In genomic region chr11:108030956-108031604, GRCm38 (mm10) we compare ENCODE assay signal across 7 mouse cellular contexts.
DNase-seq lines count a peak whose midpoint lies in the region; ATAC-seq and TF ChIP-seq lines count a peak whose summit lies in the region.

No protein-coding gene starts in this region.

- dilution Hi-C loops in CH12.LX (cut with MboI; ENCODE audit: extremely low pct_ligation_motif_present, extremely low pct_unique_long_range_greater_than_20kb, low sequenced_read_pairs), result no loop called here

- TF ChIP-seq RAD21 in CH12.LX (IDR thresholded peaks at IDR 0.05; ENCODE audit: low read depth, low read length), result peak; percentile 81

- peaks cover 0 to 12% of the 10 kb centered on the region in 2 experiments; a peak in 2 of 4 replicates for H3K4me1 ChIP-seq in CH12.LX (ENCODE audit: control insufficient read depth in 1 of 2, insufficient read depth in 2 of 2)
- peaks cover under 1% of the 10 kb centered on the region; the same call in 1 of the 2 replicates for H3K4me1 ChIP-seq in cerebellum, adult 2 months (ENCODE audit: control insufficient read depth, insufficient read depth, low read length)
- H3K4me1 ChIP-seq in limb, embryonic 14.5 days (ENCODE audit: control insufficient read depth, insufficient read depth, low read length), result peaks cover 8% of the 10 kb centered on the region

- no peaks in the 10 kb centered on the region for H3K27me3 ChIP-seq in CH12.LX (replicated peaks)
- no peaks in the 10 kb centered on the region for H3K27me3 ChIP-seq in cerebellum, adult 2 months (ENCODE audit: control insufficient read depth, insufficient read depth, low read length)
- H3K27me3 ChIP-seq in limb, embryonic 14.5 days (ENCODE audit: control insufficient read depth, insufficient read depth, low read length), result no peaks in the 10 kb centered on the region

- H3K79me2 ChIP-seq in CH12.LX (replicated peaks; ENCODE audit: control insufficient read depth, extremely low read depth, insufficient read depth, poor library complexity, severe bottlenecking), result no peaks in the 10 kb centered on the region

- no peak overlapping the region for H3K9ac ChIP-seq in CH12.LX (ENCODE audit: insufficient read depth, low read depth)
- H3K9ac ChIP-seq in limb, embryonic 14.5 days (ENCODE audit: low read depth, low read length, severe bottlenecking), result no peak overlapping the region

- DNase-seq in A20 (ENCODE audit: low read depth, low spot score), result peak; percentile 25
- peak; percentile 38 for DNase-seq in CH12.LX (ENCODE audit: extremely low read depth)
- peak; percentile 45 to 55 for DNase-seq in cerebellum, adult 2 months
- DNase-seq in gastrocnemius, adult 8-10 months (ENCODE audit: low spot score in 2 of 2), result peak; percentile 42 to 52
- DNase-seq in kidney, adult 11 months, result peak; percentile 25
- peak; percentile 50 for DNase-seq in limb, embryonic 14.5 days (ENCODE audit: low spot score)
- DNase-seq in retina, adult 2 months (ENCODE audit: low read depth, low spot score), result peak; percentile 34

- no peak overlapping the region for H3K4me2 ChIP-seq in CH12.LX (ENCODE audit: insufficient read depth, low read depth, poor library complexity, severe bottlenecking)
- H3K4me2 ChIP-seq in limb, embryonic 14.5 days (replicated peaks; ENCODE audit: low read depth, low read length, severe bottlenecking), result no peak overlapping the region

- ATAC-seq in limb, embryonic 14.5 days (ENCODE audit: low FRiP score, low read depth), result no peak

- H3K9me3 ChIP-seq in CH12.LX (replicated peaks; ENCODE audit: low read length), result no peaks in the 10 kb centered on the region
- H3K9me3 ChIP-seq in limb, embryonic 14.5 days (ENCODE audit: control insufficient read depth, low read length), result no peaks in the 10 kb centered on the region

- WGBS in cerebellum, adult 2 months, result 49% methylated on average over 10 of the region's 10 CpGs
- 49% methylated on average over 10 of the region's 10 CpGs for WGBS in limb, embryonic 14.5 days

- no peak overlapping the region for H3K27ac ChIP-seq in CH12.LX (ENCODE audit: insufficient read depth, low read depth)
- no peak overlapping the region for H3K27ac ChIP-seq in cerebellum, adult 2 months (ENCODE audit: insufficient read depth, low read length)
- H3K27ac ChIP-seq in limb, embryonic 14.5 days (replicated peaks; ENCODE audit: low read depth, low read length), result no peak overlapping the region

- H3K4me3 ChIP-seq in CH12.LX (replicated peaks in 1 of 3; ENCODE audit: low read depth in 2 of 3, low read length in 2 of 3, poor library complexity in 1 of 3), result no peak overlapping the region
- H3K4me3 ChIP-seq in cerebellum, adult 2 months (replicated peaks; ENCODE audit: insufficient read depth, low read depth, low read length), result no peak overlapping the region
- H3K4me3 ChIP-seq in limb, embryonic 14.5 days (replicated peaks; ENCODE audit: low read length), result no peak overlapping the region

- H3K36me3 ChIP-seq in CH12.LX (replicated peaks in 1 of 2; ENCODE audit: control insufficient read depth in 1 of 2, insufficient read depth in 1 of 2, low read length in 1 of 2), result peaks cover 5 to 72% of the 10 kb centered on the region in 2 experiments
- H3K36me3 ChIP-seq in limb, embryonic 14.5 days (ENCODE audit: control insufficient read depth, insufficient read depth, low read length), result no peaks in the 10 kb centered on the region

- in situ Hi-C loops in CH12.LX (cut with MboI; ENCODE audit: low pct_ligation_motif_present, low pct_unique_long_range_greater_than_20kb, low sequenced_read_pairs), result loop anchor here (5.0 kb wide), 2 partner anchors 346 to 386 kb away; no protein-coding TSS in a partner anchor

- TF ChIP-seq POLR2A in CH12.LX (IDR thresholded peaks at IDR 0.05; ENCODE audit: low read depth, low read length), result no peak
- TF ChIP-seq POLR2A in cerebellum, adult 2 months (IDR thresholded peaks at IDR 0.05; ENCODE audit: borderline replicate concordance, insufficient read depth, low read length), result no peak
- no peak for TF ChIP-seq POLR2A in limb, embryonic 14.5 days (IDR thresholded peaks at IDR 0.05; ENCODE audit: borderline replicate concordance, extremely low read depth, insufficient read depth, insufficient read length)

- TF ChIP-seq CTCF in CH12.LX (conservative IDR thresholded peaks at IDR 0.05 in 1 of 2, IDR thresholded peaks at IDR 0.05 in 1 of 2; ENCODE audit: low read depth in 2 of 2, low read length in 2 of 2), result peak; percentile 69 to 76
- peak; percentile 88 for TF ChIP-seq CTCF in cerebellum, adult 2 months (IDR thresholded peaks at IDR 0.05; ENCODE audit: borderline replicate concordance, insufficient read depth, low read depth, low read length)

- TF ChIP-seq EP300 in CH12.LX (IDR thresholded peaks at IDR 0.05; ENCODE audit: low read length), result no peak

TF ChIP-seq in CH12.LX, 34 proteins besides CTCF, POLR2A, EP300 and RAD21:
- TF ChIP-seq SMC3 (IDR thresholded peaks at IDR 0.05; ENCODE audit: low read depth, low read length), result peak; percentile 78
- no peak for TF ChIP-seq MXI1 (IDR thresholded peaks at IDR 0.05; ENCODE audit: low read depth, low read length)
- TF ChIP-seq ELF1 (IDR thresholded peaks at IDR 0.05; ENCODE audit: low read depth, low read length), result no peak
- peak; percentile 71 for TF ChIP-seq ZC3H11A (IDR thresholded peaks at IDR 0.05; ENCODE audit: low read depth, low read length)
- no peak for TF ChIP-seq PAX5 (IDR thresholded peaks at IDR 0.05; ENCODE audit: low read length)
- TF ChIP-seq ZKSCAN1 (IDR thresholded peaks at IDR 0.05; ENCODE audit: borderline replicate concordance, low read depth, low read length), result no peak
- 0 out of 2 replicates have a peak, but pooled peaks have one; percentile 21 for TF ChIP-seq MYC (IDR thresholded peaks at IDR 0.05; ENCODE audit: low read depth, low read length)
TF ChIP-seq in CH12.LX: peak in this region for 3.
